Mouse (Mus musculus) forebrain, embryonic 12.5 days (tissue): ENCODE measurements around the gene Pla1a. TPM values are rescaled to one million over a fixed set of nuclear protein-coding genes. Genes with fewer than 3 reads are reported as not detected.
A peak's percentile ranks its signal among the peaks of the same experiment; 100 is the strongest.

Experiments used
- ATAC-seq: fragments of 200-750 bp; cut with Nextera tagmentation; 2 replicates; pipeline ENCODE4 v1.8.0; 2017; ENCODE audit warnings: moderate TSS enrichment; ENCODE audit not compliant: low FRiP score
- H3K27ac ChIP-seq: fragments of 300-500 bp; sonication (generic); 2 replicates; pipeline ENCODE4 v1.5.1; 2016; ENCODE audit warnings: mild to moderate bottlenecking
- H3K27me3 ChIP-seq: fragments of 300-500 bp; sonication (generic); 2 replicates; pipeline ENCODE4 v1.6.1; 2016; ENCODE audit warnings: mild to moderate bottlenecking
- H3K36me3 ChIP-seq: fragments of 300-500 bp; sonication (generic); replicated peaks from 2 replicates; pipeline ENCODE4 v1.6.1; 2016; ENCODE audit warnings: mild to moderate bottlenecking
- H3K4me1 ChIP-seq: fragments of 300-500 bp; sonication (generic); 2 replicates; pipeline ENCODE4 v1.6.1; 2016
- H3K4me2 ChIP-seq: fragments of 300-500 bp; sonication (generic); 2 replicates; pipeline ENCODE4 v1.6.1; 2016; ENCODE audit warnings: mild to moderate bottlenecking, moderate library complexity
- H3K4me3 ChIP-seq: fragments of 300-500 bp; sonication (generic); replicated peaks from 2 replicates; pipeline ENCODE4 v1.5.1; 2016; ENCODE audit warnings: mild to moderate bottlenecking
- H3K9ac ChIP-seq: fragments of 300-500 bp; sonication (generic); 2 replicates; pipeline ENCODE4 v1.6.1; 2016; ENCODE audit warnings: mild to moderate bottlenecking
- H3K9me3 ChIP-seq: fragments of 300-500 bp; sonication (generic); 2 replicates; pipeline ENCODE4 v1.6.1; 2016
- WGBS: fragments of 180-500 bp; shearing (Covaris S2); methylation state at CpG from one replicate; pipeline ENCODE4 v1.1.7; 2016; 5-methylcytosine and 5-hydroxymethylcytosine counted together
- polyA plus RNA-seq: library from polyadenylated mRNA; unstranded; fragments of >200 nt; fragmentation: Nextera tagmentation; extraction: Ambion mirVana; gene quantifications from 2 replicates; pipeline ENCODE4 v1.2.1, GENCODE M21; 2016

The Pla1a gene
- polyA plus RNA-seq, 1 experiment from 2014 or later, result 0.15 TPM

DNA sequence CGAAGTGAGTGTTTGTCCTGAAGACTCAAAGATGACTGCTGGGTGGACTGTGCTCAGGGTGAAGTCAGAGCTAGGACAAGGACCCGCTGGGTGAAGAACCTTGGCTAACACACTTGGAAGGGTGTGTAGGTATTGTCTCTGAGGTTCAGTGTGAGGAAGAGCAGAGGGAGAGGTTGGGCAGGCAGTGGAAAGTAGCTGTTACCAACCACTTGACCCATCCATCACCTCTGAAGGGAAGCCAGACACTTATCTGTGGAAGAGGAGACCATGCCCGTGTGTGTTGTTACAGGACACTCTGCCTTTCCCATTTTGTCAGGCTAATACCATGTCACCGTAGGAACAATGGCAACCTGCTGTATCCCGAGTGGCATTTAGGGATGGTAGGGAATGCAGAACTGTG lies 26.7 kb downstream of the Pla1a start:
- Histone ChIP-seq H3K27me3 (no peaks in the 10 kb centered on the region), H3K9ac (no peak overlapping the region), H3K4me1 (peaks cover 2% of the 10 kb centered on the region; the same call in 1 of the 2 replicates), H3K9me3 (no peaks in the 10 kb centered on the region), H3K36me3 (no peaks in the 10 kb centered on the region), H3K4me3 (no peak overlapping the region), H3K4me2 (no peak overlapping the region), H3K27ac (no peak overlapping the region)
- 84% methylated on average over 5 of the region's 5 CpGs for WGBS
- ATAC-seq, result no peak

DNA sequence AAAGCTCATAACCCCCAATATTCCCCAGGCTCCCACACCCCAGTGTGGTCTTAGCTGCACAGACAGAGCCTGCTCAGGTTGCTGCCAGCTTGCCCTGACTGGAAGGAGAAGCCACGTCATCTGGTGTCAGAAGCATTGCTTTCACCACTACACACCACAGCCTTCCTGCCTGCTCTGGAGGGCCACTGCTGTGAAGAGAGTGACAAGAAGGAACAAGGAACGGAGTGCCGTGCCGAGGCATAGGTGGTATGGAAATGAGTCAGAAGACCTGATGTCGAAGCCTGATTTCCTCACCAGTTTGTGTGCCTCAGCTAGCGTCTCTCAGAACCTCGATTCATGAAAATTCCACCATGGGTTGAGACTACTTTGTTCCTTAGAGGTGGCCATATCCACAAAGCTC lies 29.3 kb downstream of the Pla1a start:
- ATAC-seq, result no peak
- H3K9ac ChIP-seq, result no peak overlapping the region
- no peaks in the 10 kb centered on the region for H3K27me3 ChIP-seq
- H3K9me3 ChIP-seq, result no peaks in the 10 kb centered on the region
- 96% methylated on average over 7 of the region's 7 CpGs for WGBS
- no peak overlapping the region for H3K4me3 ChIP-seq
- H3K4me2 ChIP-seq, result no peak overlapping the region
- no peaks in the 10 kb centered on the region for H3K36me3 ChIP-seq
- H3K4me1 ChIP-seq, result peaks cover 16% of the 10 kb centered on the region
- no peak overlapping the region for H3K27ac ChIP-seq

DNA sequence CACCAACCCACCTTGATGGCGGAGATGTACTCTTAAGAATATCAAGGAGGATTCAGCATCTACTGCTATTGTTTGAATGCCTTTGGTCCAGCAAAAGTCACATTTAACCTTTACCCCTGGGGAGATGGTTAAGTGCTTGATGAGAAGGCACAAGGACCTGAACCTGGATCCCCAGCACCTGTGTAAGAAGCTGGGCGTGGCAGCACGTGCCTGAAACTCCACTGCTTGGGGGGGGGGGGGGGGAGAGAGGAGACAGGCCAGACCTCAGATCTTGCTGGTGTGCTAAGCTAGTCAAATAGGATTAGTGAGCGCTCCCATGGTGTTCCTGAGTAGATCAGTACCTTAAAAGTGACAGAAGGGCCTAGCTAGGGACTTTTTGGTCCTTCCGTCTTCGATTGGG lies 31.5 kb downstream of the Pla1a start:
- no peak overlapping the region for H3K4me3 ChIP-seq
- 82% methylated on average over 6 of the region's 6 CpGs for WGBS
- no peak overlapping the region for H3K4me2 ChIP-seq
- H3K9ac ChIP-seq, result no peak overlapping the region
- H3K36me3 ChIP-seq, result no peaks in the 10 kb centered on the region
- H3K4me1 ChIP-seq, result peaks cover 14% of the 10 kb centered on the region
- no peak for ATAC-seq
- H3K27me3 ChIP-seq, result no peaks in the 10 kb centered on the region
- no peak overlapping the region for H3K27ac ChIP-seq
- H3K9me3 ChIP-seq, result no peaks in the 10 kb centered on the region

DNA sequence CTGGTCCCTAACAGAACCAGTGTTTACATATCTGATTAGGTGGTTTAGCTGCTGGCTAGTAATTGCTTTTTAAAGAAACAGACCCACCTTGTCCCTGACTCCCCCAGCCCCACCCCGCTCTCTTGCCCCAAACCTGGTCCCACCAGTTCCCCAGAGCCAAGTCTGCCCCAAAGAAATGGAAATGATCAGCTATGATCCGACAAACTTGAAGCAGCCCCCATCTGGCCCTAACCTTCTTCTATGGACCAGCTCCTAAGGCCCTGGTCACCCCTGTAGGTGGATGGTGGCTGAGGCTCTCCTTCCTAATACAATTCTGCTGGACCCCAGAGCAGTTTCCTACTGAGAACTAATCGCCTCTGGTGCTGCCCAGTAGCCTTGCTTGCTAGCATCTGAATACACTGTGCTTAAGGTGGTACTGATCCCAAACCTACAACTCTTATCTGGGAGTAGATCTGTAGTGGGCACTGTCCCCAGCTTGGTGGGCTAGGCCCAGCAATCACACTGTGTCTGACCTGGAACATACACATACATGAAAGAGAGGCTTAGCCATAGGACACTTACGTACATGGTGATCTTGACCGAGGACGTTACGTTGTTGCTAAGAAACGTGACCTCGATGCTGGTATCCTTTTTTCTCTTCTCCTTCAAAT lies 32.5 kb downstream of the Pla1a start:
- Histone ChIP-seq H3K9ac (0 out of 2 replicates have a peak overlapping the region, but pooled peaks have one; percentile 49), H3K27ac (peak overlapping the region; percentile 63), H3K27me3 (no peaks in the 10 kb centered on the region), H3K36me3 (no peaks in the 10 kb centered on the region), H3K9me3 (no peaks in the 10 kb centered on the region), H3K4me1 (peaks cover 14% of the 10 kb centered on the region), H3K4me3 (peak overlapping the region; percentile 28; the same call in 1 of the 2 replicates), H3K4me2 (peak overlapping the region; percentile 57)
- WGBS, result 74% methylated on average over 9 of the region's 9 CpGs
- ATAC-seq, result peak; percentile 60

DNA sequence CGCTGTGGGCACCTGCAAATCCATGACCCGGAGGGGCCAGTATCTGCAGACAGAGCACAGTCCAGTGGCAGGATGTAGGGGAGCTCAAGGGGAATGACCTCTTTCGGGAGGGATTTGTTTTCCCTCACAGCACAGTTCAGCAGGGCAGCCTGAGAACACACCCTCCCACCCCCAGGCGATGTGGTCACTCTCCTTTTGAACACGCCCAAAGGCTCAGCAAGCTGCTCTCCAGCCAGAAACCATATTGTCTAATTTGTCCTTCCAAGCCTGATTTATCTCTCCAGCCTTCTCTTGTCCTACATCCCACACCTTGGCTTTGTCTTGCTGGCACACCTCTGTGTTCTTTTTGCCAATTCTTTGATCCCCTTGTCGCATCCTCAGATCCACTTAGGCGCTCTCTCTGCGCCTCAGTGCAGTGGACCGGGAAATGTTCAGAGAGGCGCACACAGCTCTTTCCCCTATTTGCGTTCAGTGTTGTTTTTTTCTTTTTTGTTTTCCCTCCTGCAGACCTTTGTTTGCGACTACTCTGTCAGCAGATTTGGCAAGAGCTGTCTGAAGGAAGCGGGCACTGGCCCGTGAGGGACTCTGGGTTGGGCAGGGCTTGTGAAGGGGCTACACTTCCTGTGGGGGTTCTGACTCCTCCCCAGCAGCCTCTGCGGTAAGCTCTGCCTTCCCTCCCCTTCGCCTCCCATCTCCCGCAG lies 33.3 kb downstream of the Pla1a start:
- whole genome bisulfite sequencing, result 9% methylated on average over 17 of the region's 17 CpGs

DNA sequence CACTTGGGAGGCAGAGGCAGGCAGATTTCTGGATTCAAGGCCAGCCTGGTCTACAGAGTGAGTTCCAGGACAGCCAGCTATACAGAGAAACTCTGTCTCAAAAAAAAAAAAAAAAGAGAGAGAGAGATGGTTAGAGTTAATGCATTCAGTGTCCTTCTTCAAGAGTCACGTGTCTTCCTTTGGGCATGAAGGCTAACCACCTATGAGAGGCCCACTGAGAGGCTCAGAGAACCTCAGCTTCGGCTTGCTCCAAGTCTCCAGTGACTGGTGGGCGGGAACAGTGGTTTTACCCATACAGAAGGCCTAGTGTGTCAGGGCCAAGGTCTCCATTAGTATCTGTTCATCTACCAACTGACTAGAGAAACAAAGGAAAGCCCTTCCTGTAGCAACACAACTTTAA lies 33.9 kb downstream of the Pla1a start:
- Histone ChIP-seq H3K36me3 (no peaks in the 10 kb centered on the region), H3K4me2 (peak overlapping the region; percentile 57), H3K4me3 (no peak overlapping the region), H3K9ac (0 out of 2 replicates have a peak overlapping the region, but pooled peaks have one; percentile 49), H3K4me1 (peaks cover 14% of the 10 kb centered on the region), H3K27ac (no peak overlapping the region), H3K27me3 (no peaks in the 10 kb centered on the region), H3K9me3 (no peaks in the 10 kb centered on the region)
- WGBS, result 80% methylated on average over 3 of the region's 3 CpGs
- no peak for ATAC-seq

More for the DNA sequence above, 33.3 kb downstream of the Pla1a start:
- Histone ChIP-seq H3K27me3 (no peaks in the 10 kb centered on the region), H3K9ac (peak overlapping the region; percentile 49; the same call in 1 of the 2 replicates), H3K4me3 (peak overlapping the region; percentile 28), H3K4me1 (peaks cover 14% of the 10 kb centered on the region), H3K27ac (peak overlapping the region; percentile 63), H3K36me3 (no peaks in the 10 kb centered on the region), H3K4me2 (peak overlapping the region; percentile 57), H3K9me3 (no peaks in the 10 kb centered on the region)
- peak; percentile 94 for ATAC-seq

DNA sequence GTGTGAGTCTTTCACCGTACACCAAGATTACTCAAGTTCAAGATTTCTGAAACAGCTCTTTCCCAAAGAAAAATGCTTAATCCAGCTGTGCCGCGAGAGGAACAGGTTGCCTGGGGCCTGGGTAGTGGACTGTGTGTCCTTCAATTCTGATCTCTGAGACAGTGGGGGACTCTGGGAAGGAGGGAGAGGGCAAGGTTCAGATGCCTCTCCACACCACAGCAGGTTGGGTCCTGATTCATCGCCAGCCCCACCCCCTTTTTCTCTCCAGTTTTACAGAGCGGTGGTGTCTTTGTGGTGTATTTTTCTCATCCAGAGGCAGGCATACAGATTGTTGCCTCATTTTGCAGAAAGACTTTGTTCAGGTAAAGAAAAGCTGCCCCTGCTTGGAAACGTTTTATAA lies 34.7 kb downstream of the Pla1a start:
- no peak for ATAC-seq
- no peak overlapping the region for H3K4me3 ChIP-seq
- no peaks in the 10 kb centered on the region for H3K36me3 ChIP-seq
- 88% methylated on average over 6 of the region's 6 CpGs for WGBS
- no peak overlapping the region for H3K4me2 ChIP-seq
- no peaks in the 10 kb centered on the region for H3K27me3 ChIP-seq
- H3K9me3 ChIP-seq, result no peaks in the 10 kb centered on the region
- H3K4me1 ChIP-seq, result peaks cover 14% of the 10 kb centered on the region
- no peak overlapping the region for H3K27ac ChIP-seq
- H3K9ac ChIP-seq, result no peak overlapping the region

DNA sequence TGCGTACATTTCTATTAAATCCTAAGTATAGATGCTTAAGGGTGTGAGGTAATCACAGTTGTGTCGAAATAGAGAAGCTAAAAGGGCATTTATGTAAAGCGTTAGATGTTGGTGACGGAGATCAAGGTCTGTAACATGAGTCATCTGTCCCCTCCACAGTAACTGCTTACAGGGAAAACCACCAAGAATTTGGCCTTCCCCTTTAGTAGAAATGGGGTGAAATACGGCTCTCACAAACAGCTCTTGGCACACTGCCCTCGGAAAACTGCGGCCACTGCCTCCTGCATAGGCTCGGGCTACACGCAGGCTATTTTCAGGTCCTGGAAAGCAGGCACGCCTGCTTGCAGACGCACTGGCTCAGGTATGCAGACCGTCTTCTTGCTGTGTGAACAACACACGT lies 36.8 kb downstream of the Pla1a start:
- Histone ChIP-seq H3K4me2 (no peak overlapping the region), H3K4me1 (peaks cover 14% of the 10 kb centered on the region), H3K36me3 (no peaks in the 10 kb centered on the region), H3K9ac (no peak overlapping the region), H3K9me3 (no peaks in the 10 kb centered on the region), H3K4me3 (no peak overlapping the region), H3K27ac (no peak overlapping the region), H3K27me3 (no peaks in the 10 kb centered on the region)
- ATAC-seq, result no peak
- WGBS, result 83% methylated on average over 13 of the region's 13 CpGs

DNA sequence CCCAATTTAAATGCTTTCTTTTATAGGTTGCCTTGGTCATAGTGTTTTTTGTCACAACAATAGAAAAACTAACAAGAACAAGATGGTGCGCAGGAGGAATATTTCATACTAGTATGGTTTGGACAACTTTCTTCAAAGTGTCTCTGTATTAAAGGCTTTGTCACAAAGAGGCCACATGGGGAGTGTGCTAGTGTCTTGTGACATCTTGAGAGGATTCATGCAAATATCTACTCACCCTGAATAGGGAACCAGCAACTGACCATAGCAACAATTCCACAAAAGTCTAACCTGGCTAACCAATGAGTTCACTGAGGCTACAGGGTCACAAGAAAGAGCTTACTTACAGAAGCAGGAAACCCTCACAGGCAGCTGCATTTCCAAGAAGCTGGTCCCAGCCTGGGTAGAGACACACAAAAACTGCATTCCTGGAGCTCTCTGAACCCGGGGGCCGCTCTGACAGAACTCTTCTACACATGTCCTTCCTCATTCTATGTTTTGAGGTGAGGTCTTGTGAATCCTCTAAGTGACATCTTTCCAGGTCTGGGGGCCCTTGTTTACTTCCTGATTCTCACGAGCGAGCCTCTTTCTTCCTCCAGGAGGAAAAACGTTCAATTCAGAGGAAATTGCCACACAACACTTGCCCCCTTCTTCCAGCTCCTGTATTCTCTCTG lies 37.8 kb downstream of the Pla1a start:
- Histone ChIP-seq H3K4me2 (no peak overlapping the region), H3K36me3 (no peaks in the 10 kb centered on the region), H3K4me1 (peaks cover 11% of the 10 kb centered on the region), H3K27ac (no peak overlapping the region), H3K9me3 (no peaks in the 10 kb centered on the region), H3K4me3 (no peak overlapping the region), H3K27me3 (no peaks in the 10 kb centered on the region), H3K9ac (no peak overlapping the region)
- 76% methylated on average over 6 of the region's 6 CpGs for WGBS
- ATAC-seq, result no peak

DNA sequence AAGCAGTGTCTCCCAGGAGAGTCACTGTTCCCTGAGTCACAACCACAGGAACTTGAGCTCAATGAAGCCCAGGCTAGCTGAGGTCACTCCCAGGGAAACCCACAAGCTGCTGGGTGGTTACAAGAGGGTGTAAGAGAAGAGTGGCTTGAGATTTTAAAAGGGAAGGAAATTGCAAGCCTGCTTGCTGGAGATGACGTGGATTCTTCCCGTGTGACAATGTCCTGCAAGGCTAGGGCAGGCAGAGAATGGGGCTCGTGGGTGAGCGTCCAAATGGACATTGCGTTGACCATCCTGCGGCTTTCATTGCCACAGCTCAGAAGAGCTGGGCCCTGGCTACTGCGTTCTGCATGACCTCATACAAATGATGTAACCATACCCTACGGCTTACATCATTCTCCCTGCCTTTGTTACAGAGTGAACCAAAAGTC lies 38.7 kb downstream of the Pla1a start:
- Histone ChIP-seq H3K27me3 (no peaks in the 10 kb centered on the region), H3K4me2 (no peak overlapping the region), H3K9me3 (no peaks in the 10 kb centered on the region), H3K4me1 (peaks cover 2% of the 10 kb centered on the region), H3K27ac (no peak overlapping the region), H3K4me3 (no peak overlapping the region), H3K9ac (no peak overlapping the region), H3K36me3 (no peaks in the 10 kb centered on the region)
- no peak for ATAC-seq
- 85% methylated on average over 8 of the region's 8 CpGs for WGBS

DNA sequence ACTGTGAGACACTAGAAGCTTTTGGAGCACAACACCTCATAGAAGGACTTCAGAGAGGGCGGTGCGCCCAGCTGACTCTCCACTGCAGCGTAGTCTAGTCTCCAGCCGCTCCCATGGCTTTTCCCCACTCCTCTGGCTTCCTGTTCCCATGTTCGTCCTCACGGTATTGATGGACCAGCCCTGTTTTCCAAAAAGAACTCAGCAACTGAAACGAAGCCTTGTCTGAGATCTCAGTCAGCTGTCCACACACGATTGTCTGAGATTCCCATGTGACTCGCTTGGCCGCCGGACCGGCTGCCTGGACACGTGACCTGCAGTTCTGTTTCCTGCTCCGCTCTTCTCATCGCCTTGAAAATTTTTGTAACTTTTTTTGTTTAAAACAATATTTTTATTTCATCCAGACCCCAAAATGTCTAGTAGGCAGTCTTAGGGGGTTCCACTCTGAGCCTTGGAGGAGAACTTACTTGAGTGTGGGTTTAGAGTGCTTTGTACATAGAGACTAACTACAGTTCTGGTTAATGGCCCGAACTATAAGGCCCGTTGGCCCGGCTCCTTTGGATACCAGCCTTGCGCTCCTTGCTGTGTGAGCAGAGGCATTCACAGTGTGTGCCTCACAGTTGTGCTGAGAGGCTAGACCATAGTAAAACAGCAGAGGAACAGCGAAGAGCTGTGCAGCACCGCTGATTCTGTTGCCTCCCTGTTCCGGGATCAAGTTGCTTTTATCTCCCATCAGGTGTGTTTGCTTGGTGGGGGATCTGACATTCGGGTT lies 40.6 kb downstream of the Pla1a start:
- no peaks in the 10 kb centered on the region for H3K27me3 ChIP-seq
- no peak overlapping the region for H3K4me3 ChIP-seq
- no peak for ATAC-seq
- no peak overlapping the region for H3K9ac ChIP-seq
- no peak overlapping the region for H3K4me2 ChIP-seq
- no peaks in the 10 kb centered on the region for H3K9me3 ChIP-seq
- H3K4me1 ChIP-seq, result no peaks in the 10 kb centered on the region
- WGBS, result 88% methylated on average over 23 of the region's 23 CpGs
- no peak overlapping the region for H3K27ac ChIP-seq
- no peaks in the 10 kb centered on the region for H3K36me3 ChIP-seq

DNA sequence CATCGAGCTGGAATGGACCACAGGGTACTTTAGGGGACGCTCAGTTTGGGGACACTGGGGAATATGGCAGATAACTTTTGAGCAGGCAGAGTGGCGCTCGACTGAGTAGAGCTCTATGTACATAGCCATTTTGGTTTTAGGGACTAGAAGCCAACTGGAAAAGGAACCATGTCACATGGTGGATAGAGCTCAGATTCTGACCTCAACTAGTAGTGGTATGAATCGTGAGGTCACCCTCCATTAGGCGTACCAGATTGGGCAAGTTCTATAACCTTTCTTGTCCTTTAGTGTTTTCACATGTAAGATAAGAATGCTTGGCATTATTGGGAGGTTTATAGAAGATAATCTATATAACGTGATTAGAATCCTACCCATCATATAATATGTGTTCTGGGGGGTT lies 42.6 kb downstream of the Pla1a start:
- ATAC-seq, result no peak
- no peaks in the 10 kb centered on the region for H3K4me1 ChIP-seq
- H3K36me3 ChIP-seq, result no peaks in the 10 kb centered on the region
- H3K27ac ChIP-seq, result no peak overlapping the region
- H3K9ac ChIP-seq, result no peak overlapping the region
- H3K4me2 ChIP-seq, result no peak overlapping the region
- 86% methylated on average over 7 of the region's 7 CpGs for WGBS
- no peaks in the 10 kb centered on the region for H3K9me3 ChIP-seq
- H3K4me3 ChIP-seq, result no peak overlapping the region
- H3K27me3 ChIP-seq, result no peaks in the 10 kb centered on the region
